Mouse (Mus musculus) T-cell, adult 66 days (primary cell): Measurements from ENCODE around the gene Olfr1386. TPM values are rescaled to one million over a fixed set of nuclear protein-coding genes. Genes with fewer than 3 reads are reported as not detected.

ENCODE experiments used
- total RNA-seq, 2 experiments: library from RNA; stranded (reverse); gene quantifications; 3 replicates in 1 of 2; 4 replicates in 1 of 2; pipeline ENCODE4 v1.2.4; 2023

The Olfr1386 gene
- total RNA-seq: not detected

GRCm38 (mm10) chr11:49464746-49465145 is at the start of gene Olfr1386:
Olfr1386 (plus strand) TSS chr11:49465046.

GRCm38 (mm10) chr11:49422767-49423166 is 42.1 kb upstream of the Olfr1386 start, which contains the start of gene Olfr1389:
Olfr1389 (plus strand) TSS chr11:49423067.

DNA sequence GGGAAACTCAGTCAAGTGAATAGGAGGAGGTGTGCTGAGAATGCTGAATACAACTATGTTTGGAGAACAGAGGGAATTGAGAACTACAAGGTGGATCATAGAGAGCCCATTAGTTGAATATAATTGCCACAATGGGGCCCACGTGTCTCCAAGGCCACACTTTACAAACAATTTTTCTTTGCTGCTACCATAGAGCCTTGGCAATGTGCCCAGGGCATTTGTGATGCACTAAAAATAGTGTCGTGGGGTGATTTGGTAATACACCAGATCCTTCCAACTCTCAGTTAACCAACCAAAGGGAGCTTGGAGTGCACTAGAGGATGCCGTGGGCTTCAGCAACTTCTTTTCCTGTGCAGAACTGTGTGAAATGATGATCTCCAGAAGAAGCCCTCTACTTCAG is 28.4 kb upstream of the Olfr1386 start, which contains the start of gene Olfr1388:
Gene Olfr1388 (plus strand): TSS at position 214 of the 400 bp plus-strand sequence.

DNA sequence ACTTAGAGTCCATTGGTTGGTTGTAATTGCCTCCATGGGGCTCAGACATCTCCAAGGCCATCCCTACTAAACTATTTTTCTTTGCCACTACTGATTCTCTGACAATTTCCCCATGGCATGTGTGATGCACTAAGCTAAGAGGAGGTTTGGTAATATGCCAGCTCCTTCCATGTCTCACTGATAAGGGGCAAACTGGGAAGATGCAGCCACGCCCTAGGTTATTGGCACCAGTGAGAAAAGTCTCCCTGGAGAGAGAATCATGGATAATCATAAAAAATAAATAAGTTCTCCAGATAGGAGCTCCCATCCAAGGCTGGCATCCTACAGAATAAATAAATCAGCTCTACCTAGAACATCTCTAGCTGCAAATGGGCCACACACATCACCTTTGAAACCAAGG is 9.8 kb upstream of the Olfr1386 start, which contains the start of gene Olfr1387:
Gene Olfr1387 (plus strand): TSS at position 301 of the 400 bp plus-strand sequence.

DNA sequence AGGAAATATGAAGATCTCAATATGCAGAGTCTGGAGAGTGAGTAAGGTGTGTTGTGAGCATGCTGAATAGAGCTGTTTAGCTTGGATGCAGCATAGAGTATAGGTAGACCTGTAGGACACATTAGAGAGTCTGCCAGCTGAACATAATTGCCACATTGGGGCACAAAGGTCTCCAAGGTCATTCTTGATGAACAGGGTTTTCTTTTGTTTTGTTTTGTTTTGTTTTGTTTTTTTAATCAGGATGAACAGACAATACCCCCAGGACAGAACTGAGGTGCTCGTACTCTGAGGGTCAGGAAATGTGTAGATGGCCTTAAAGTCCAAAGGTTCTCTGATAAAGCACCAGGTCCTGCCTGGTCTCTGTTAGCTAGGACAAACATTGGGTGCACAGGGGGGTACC is 23.9 kb downstream of the Olfr1386 start, which contains the start of gene Olfr1385:
Gene Olfr1385 (plus strand): TSS at position 301 of the 400 bp plus-strand sequence.

DNA sequence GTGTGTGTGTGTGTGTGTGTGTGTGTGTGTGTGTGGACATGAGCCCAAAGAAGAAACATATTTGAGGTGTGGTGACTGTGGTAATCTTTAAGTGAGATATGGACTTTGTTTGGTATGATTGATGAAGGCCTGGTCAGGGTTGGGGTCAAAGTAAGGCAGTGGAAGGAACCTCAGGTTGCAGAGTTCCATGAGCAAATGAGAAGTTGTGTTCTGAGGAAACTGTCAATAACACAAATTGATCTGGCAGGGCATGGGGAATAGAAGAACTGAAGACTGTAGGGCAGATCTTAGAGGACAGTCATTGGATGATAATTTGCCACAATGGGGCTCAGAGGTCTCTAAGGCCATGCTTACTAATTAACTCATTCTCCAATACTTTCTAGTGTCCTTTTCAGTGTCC is 54.5 kb downstream of the Olfr1386 start, which contains the start of gene Olfr1383:
Gene Olfr1383 (plus strand): TSS at position 301 of the 400 bp plus-strand sequence.

Other genes with a start within 250 kb of the Olfr1386 start
- 10 to 100 TPM; 64.0 TPM for gene Mgat1, start 220.9 kb upstream of the Olfr1386 start, total RNA-seq
- gene Olfr1393, start 186.7 kb upstream of the Olfr1386 start, total RNA-seq: under 1 TPM; 0.18 to 0.73 TPM
- gene Olfr1392, start 179.8 kb upstream of the Olfr1386 start, total RNA-seq: not detected
- gene Olfr10, start 160.3 kb upstream of the Olfr1386 start, total RNA-seq: not detected
- gene Olfr1391, start 142.3 kb upstream of the Olfr1386 start, total RNA-seq: not detected
- not detected for gene Olfr1390, start 129.9 kb upstream of the Olfr1386 start, total RNA-seq
- gene Olfr1389, start 42.0 kb upstream of the Olfr1386 start, total RNA-seq: not detected
- under 1 TPM; 0.52 to 0.74 TPM for gene Olfr1388, start 28.4 kb upstream of the Olfr1386 start, total RNA-seq
- gene Olfr1387, start 9.7 kb upstream of the Olfr1386 start, total RNA-seq: not detected
- gene Olfr1385, start 24.0 kb downstream of the Olfr1386 start, total RNA-seq: not detected
- gene Olfr1384, start 41.7 kb downstream of the Olfr1386 start, total RNA-seq: not detected
- not detected for gene Olfr1383, start 54.6 kb downstream of the Olfr1386 start, total RNA-seq
- gene Olfr1382, start 63.2 kb downstream of the Olfr1386 start, total RNA-seq: not detected
- gene Olfr1381, start 78.4 kb downstream of the Olfr1386 start, total RNA-seq: not detected
- gene Olfr1380, start 91.8 kb downstream of the Olfr1386 start, total RNA-seq: not detected
- gene Flt4, start 144.2 kb downstream of the Olfr1386 start, total RNA-seq: not detected
- gene Scgb3a1, start 198.6 kb downstream of the Olfr1386 start, total RNA-seq: not detected
- gene Cnot6, start 247.7 kb downstream of the Olfr1386 start, total RNA-seq: 10 to 100 TPM; 86.4 to 88.8 TPM